Mouse (Mus musculus) midbrain, embryonic 11.5 days (tissue): ENCODE measurements around the gene Catip. TPM values are rescaled to one million over a fixed set of nuclear protein-coding genes. Genes with fewer than 3 reads are reported as not detected.

Experiments
- ATAC-seq: fragments of 200-750 bp; cut with Nextera tagmentation; 2 replicates; pipeline ENCODE4 v1.8.0; 2017; ENCODE audit warnings: moderate TSS enrichment, moderate library complexity; ENCODE audit not compliant: low FRiP score
- DNase-seq: peaks from one replicate; pipeline ENCODE4 v3.0.0; 2015; ENCODE audit warnings: low spot score; ENCODE audit errors: missing footprints
- H3K27ac ChIP-seq: fragments of 300-500 bp; sonication (generic); 2 replicates; pipeline ENCODE4 v1.5.1; 2014; ENCODE audit warnings: low read depth, low read length
- H3K27me3 ChIP-seq: fragments of 300-500 bp; sonication (generic); 2 replicates; pipeline ENCODE4 v1.6.1; 2014; ENCODE audit warnings: mild to moderate bottlenecking, low read length, moderate library complexity, mixed read lengths; ENCODE audit not compliant: control insufficient read depth, insufficient read depth
- H3K36me3 ChIP-seq: fragments of 300-500 bp; sonication (generic); 2 replicates; pipeline ENCODE4 v1.6.1; 2014; ENCODE audit warnings: mild to moderate bottlenecking, low read length, moderate library complexity, mixed read lengths; ENCODE audit not compliant: control insufficient read depth, insufficient read depth
- H3K4me1 ChIP-seq: fragments of 300-500 bp; sonication (generic); 2 replicates; pipeline ENCODE4 v1.6.1; 2014; ENCODE audit warnings: low read length; ENCODE audit not compliant: control insufficient read depth, insufficient read depth
- H3K4me2 ChIP-seq: fragments of 300-500 bp; sonication (generic); 2 replicates; pipeline ENCODE4 v1.6.1; 2014; ENCODE audit warnings: mild to moderate bottlenecking, moderate library complexity
- H3K4me3 ChIP-seq: fragments of 300-500 bp; sonication (generic); 2 replicates; pipeline ENCODE4 v1.5.1; 2014; ENCODE audit warnings: low read depth, low read length
- H3K9ac ChIP-seq: fragments of 300-500 bp; sonication (generic); 2 replicates; pipeline ENCODE4 v1.6.1; 2014; ENCODE audit warnings: low read length
- H3K9me3 ChIP-seq: fragments of 300-500 bp; sonication (generic); 2 replicates; pipeline ENCODE4 v1.6.1; 2016; ENCODE audit warnings: low read length; ENCODE audit not compliant: control insufficient read depth
- WGBS: fragments of 180-500 bp; shearing (Covaris S2); extraction: QIAGEN DNeasy Blood & Tissue Kit; methylation state at CpG from one replicate; pipeline ENCODE4 v1.1.7; 2014; 5-methylcytosine and 5-hydroxymethylcytosine counted together
- polyA plus RNA-seq: library from polyadenylated mRNA; unstranded; fragments of >200 nt; fragmentation: Nextera tagmentation; extraction: Ambion mirVana; gene quantifications from 2 replicates; pipeline ENCODE4 v1.2.1, GENCODE M21; 2014

Catip gene
- polyA plus RNA-seq, 1 experiment from 2014 or later: 0.05 TPM

DNA sequence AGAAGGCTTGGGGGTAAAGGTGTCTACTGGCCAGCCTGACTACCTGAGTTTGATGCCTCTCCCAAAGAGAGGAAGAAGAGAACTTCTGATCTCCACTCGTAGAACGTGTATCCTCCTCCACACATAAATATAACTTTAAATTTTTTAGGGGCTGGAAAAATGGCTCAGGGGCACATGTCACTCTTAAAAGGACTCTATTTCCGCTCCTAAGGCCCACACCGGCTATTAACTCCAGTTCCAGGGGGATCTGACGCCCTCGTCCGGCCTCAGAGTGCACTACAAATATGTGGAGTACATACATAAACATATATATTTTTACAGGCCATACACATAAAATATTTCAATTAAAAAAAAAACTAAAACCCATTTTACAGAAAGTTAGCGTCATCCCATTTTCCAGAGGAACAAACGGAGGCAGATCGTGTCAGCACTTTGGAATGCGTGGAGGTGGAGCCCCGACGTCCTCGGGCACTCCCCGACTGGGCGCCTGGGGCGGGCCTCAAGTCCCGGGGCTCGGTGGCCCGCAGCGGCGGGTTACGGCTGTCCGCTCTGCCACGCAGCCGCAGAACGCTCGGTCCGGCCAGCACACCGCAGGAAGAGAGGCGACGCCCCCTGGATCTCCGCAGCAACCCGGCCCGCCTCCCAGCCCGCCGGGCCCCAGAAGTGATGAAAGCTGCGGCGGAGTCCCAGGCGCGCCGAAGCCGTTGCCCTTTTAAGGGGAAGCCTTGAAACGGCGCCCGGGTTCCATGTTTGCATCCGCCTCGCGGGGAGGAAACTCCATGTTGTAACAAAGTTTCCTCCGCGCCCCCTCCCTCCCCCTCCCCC is 29.2 kb downstream of the Catip start, which contains the start of gene Ctdsp1:
Gene Ctdsp1 (plus strand): TSS at position 586 of the 825 bp plus-strand sequence.
- peak within 1 kb of the TSS; percentile 89 for H3K9ac ChIP-seq

DNA sequence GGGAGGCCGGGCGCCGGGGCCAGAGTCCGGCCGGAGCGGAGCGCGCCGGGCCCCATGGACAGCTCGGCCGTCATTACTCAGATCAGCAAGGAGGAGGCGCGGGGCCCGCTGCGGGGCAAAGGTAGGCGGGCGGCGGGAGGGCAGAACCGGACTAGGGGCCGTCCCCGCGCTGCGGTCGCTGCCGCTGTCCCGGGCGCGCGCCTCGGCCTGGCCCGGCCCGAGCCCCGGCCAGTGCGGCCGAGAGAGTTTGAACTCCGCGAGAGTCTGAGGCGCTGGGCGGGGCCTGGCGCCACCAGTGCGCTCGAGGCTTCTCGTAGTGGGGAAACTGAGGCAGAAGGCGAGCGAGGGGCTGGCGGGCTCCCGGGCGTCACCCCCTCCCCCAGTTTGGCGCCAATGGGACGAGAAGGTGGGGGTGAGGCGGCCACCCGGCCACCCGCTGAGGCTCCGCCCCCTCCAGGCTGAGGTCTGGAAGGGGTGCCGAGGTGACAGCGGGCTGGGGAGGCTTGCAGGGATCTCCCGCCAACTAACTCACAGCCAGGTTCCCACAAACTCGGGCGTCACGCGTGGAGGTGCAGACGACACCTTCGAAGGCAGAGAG is 30.0 kb downstream of the Catip start:
- ATAC-seq: peak; percentile 53
- peak; percentile 95 for DNase-seq
- Histone ChIP-seq H3K27me3 (peaks cover 10% of the 10 kb centered on the region), H3K9me3 (no peaks in the 10 kb centered on the region), H3K4me2 (peak overlapping the region; percentile 79), H3K4me1 (peaks cover 26% of the 10 kb centered on the region), H3K9ac (peak overlapping the region; percentile 89), H3K36me3 (peaks cover 13% of the 10 kb centered on the region), H3K4me3 (peak overlapping the region; percentile 78), H3K27ac (peak overlapping the region; percentile 82)
- under 1% methylated on average over 59 of the region's 63 CpGs for WGBS

More for the DNA sequence above, 29.2 kb downstream of the Catip start, which contains the start of gene Ctdsp1:
- H3K9me3 ChIP-seq: no peaks in the 10 kb centered on the region
- peaks cover 10% of the 10 kb centered on the region for H3K27me3 ChIP-seq
- peak within 1 kb of the TSS; percentile 82 for H3K27ac ChIP-seq
- DNase-seq (peak; percentile 99), ATAC-seq (peak; percentile 78)
- peak within 1 kb of the TSS; percentile 78 for H3K4me3 ChIP-seq
- peak within 1 kb of the TSS; percentile 79 for H3K4me2 ChIP-seq
- H3K4me1 ChIP-seq: peaks cover 26% of the 10 kb centered on the region
- 2% methylated on average over 46 of the region's 51 CpGs for WGBS
- peaks cover 13% of the 10 kb centered on the region for H3K36me3 ChIP-seq

DNA sequence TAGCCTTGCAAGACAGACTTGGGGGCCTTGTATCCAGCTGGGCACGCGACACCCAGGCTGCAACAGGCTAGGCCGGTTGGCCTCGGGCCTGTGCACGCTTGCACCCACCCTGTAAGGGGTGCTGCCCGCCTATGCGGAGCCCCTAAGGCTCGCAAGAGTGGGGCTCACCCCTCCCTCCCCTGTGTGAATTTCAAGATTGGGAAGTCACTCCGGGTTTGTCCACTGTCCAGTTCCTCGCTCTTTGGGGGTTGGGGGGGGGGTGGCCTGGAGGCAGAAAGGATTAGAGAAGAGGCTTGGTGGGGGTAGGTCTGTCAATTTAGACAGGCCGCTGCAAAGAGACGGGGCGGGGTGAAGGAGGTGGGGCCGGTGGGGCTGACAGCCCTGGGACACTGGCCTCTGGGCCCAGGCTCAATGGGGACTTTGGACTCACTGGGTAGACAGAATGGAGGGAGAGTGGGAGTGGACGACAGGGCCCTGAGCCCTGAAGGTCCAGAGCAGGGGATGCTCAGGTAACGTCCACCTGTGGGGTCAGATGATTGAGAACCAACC is 30.6 kb downstream of the Catip start:
- H3K36me3 ChIP-seq: peaks cover 13% of the 10 kb centered on the region
- DNase-seq (peak; percentile 88), ATAC-seq (peak; percentile 35)
- peaks cover 10% of the 10 kb centered on the region for H3K27me3 ChIP-seq
- H3K9ac ChIP-seq: peak overlapping the region; percentile 89
- H3K27ac ChIP-seq: peak overlapping the region; percentile 82
- peaks cover 22% of the 10 kb centered on the region for H3K4me1 ChIP-seq
- peak overlapping the region; percentile 79 for H3K4me2 ChIP-seq
- no peaks in the 10 kb centered on the region for H3K9me3 ChIP-seq
- peak overlapping the region; percentile 78 for H3K4me3 ChIP-seq
- 2% methylated on average over 16 of the region's 16 CpGs for WGBS

DNA sequence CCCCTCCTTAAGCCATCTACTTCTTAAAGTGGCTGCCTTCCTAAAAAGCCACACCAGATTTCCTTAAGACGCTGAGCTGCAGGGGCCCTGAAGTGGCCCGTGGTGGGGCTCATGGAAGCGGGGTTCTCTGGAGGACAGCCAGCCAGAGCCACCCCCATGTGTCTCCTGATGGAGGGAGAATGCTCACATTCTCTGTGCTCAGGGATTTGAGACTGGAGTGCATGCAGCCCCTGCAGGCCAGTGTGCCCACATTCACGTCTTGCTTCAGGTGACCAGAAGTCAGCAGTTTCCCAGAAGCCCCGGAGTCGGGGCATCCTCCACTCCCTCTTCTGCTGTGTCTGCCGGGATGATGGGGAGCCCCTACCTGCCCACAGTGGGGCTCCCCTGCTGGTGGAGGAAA is 31.1 kb downstream of the Catip start:
- H3K4me3 ChIP-seq: peak overlapping the region; percentile 78
- H3K4me1 ChIP-seq: peaks cover 23% of the 10 kb centered on the region
- peak overlapping the region; percentile 79 for H3K4me2 ChIP-seq
- peak overlapping the region; percentile 89 for H3K9ac ChIP-seq
- ATAC-seq (no peak), DNase-seq (no peak)
- peaks cover 13% of the 10 kb centered on the region for H3K36me3 ChIP-seq
- H3K9me3 ChIP-seq: no peaks in the 10 kb centered on the region
- no peak overlapping the region for H3K27ac ChIP-seq
- 42% methylated on average over 7 of the region's 7 CpGs for WGBS
- peaks cover 10% of the 10 kb centered on the region for H3K27me3 ChIP-seq

DNA sequence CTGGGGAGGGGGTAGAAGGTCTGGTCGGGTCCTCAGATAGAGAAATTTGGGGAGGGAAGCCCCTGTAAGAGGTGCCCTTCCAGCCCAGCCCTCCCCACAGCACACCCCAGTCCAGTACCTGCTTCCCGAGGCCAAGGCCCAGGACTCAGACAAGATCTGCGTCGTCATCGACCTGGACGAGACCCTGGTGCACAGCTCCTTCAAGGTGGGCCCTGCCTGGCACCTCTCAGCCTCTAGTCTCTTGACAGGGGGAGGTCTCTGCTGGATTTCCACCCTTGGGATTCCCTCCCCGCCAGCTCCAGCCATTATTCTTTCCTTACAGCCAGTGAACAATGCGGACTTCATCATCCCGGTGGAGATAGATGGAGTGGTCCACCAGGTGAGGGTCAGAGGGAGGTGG is 31.8 kb downstream of the Catip start:
- peaks cover 10% of the 10 kb centered on the region for H3K27me3 ChIP-seq
- 91% methylated on average over 9 of the region's 9 CpGs for WGBS
- H3K36me3 ChIP-seq: peaks cover 13% of the 10 kb centered on the region
- no peak overlapping the region for H3K4me2 ChIP-seq
- H3K4me3 ChIP-seq: no peak overlapping the region
- H3K27ac ChIP-seq: no peak overlapping the region
- peaks cover 24% of the 10 kb centered on the region for H3K4me1 ChIP-seq
- no peaks in the 10 kb centered on the region for H3K9me3 ChIP-seq
- no peak for DNase-seq
- no peak for ATAC-seq
- no peak overlapping the region for H3K9ac ChIP-seq

DNA sequence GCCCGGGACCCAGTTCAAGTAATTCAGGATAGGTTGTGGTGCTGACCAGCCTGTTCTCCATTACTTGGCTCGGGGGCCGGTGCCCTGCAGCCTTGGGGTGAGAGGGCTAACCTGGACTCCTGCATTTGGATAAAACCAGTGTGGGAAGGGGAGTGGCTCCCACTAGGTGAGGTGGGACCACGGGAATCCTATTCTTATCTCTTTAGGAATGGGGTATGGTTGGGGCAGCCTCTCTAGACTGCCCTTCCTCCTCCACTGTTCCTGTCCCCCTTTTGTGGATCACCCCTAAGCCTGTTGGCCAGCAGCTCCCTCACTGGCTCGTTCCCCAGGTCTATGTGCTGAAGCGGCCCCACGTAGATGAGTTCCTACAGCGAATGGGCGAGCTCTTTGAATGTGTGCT is 32.4 kb downstream of the Catip start:
- no peak for ATAC-seq
- no peak for DNase-seq
- Histone ChIP-seq H3K9ac (no peak overlapping the region), H3K4me3 (no peak overlapping the region), H3K9me3 (no peaks in the 10 kb centered on the region), H3K27ac (no peak overlapping the region), H3K27me3 (peaks cover 7% of the 10 kb centered on the region), H3K4me1 (peaks cover 24% of the 10 kb centered on the region), H3K4me2 (no peak overlapping the region), H3K36me3 (peaks cover 13% of the 10 kb centered on the region)
- 93% methylated on average over 9 of the region's 9 CpGs for WGBS

DNA sequence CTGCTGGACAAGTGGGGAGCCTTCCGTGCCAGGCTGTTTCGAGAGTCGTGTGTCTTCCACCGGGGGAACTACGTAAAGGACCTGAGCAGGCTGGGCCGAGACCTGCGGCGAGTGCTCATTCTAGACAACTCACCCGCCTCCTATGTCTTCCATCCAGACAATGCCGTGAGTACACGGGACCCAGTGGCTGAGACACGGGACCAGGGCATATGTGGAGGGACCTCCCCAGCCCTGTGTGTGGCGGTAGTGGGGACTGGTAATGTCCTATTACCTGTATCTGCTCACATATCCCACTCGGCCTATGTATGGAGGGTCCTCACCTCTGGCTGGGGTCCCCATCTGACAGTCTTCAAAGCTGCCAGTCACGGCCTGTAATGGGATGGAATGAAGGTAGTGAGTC is 33.0 kb downstream of the Catip start:
- peaks cover 21% of the 10 kb centered on the region for H3K4me1 ChIP-seq
- no peak overlapping the region for H3K4me2 ChIP-seq
- H3K27ac ChIP-seq: no peak overlapping the region
- no peak overlapping the region for H3K9ac ChIP-seq
- no peaks in the 10 kb centered on the region for H3K9me3 ChIP-seq
- H3K4me3 ChIP-seq: no peak overlapping the region
- H3K27me3 ChIP-seq: peaks cover 4% of the 10 kb centered on the region
- DNase-seq: no peak
- WGBS: 87% methylated on average over 15 of the region's 15 CpGs
- no peak for ATAC-seq
- peaks cover 13% of the 10 kb centered on the region for H3K36me3 ChIP-seq

DNA sequence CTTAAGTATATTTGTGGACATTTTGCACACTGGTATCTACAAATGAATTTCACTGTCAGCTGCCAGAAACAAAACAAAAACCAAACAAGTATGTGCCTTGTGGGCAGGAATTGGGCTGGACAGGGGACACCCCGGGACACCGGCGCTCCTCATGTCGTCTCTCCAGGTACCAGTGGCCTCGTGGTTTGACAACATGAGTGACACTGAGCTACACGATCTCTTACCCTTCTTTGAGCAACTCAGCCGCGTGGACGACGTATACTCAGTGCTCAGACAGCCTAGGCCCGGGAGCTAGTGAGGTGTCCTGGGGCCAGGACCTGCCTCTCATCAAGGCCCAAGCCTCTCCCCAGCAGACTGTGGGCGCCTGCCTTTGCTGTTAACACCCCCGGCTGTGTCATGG is 33.4 kb downstream of the Catip start:
- no peak for ATAC-seq

More for the DNA sequence above, 33.4 kb downstream of the Catip start:
- H3K27me3 ChIP-seq: peaks cover 1% of the 10 kb centered on the region
- no peak overlapping the region for H3K9ac ChIP-seq
- no peak overlapping the region for H3K27ac ChIP-seq
- no peak for DNase-seq
- H3K4me3 ChIP-seq: no peak overlapping the region
- H3K4me2 ChIP-seq: no peak overlapping the region
- H3K36me3 ChIP-seq: peaks cover 13% of the 10 kb centered on the region
- WGBS: 89% methylated on average over 13 of the region's 13 CpGs
- no peaks in the 10 kb centered on the region for H3K9me3 ChIP-seq
- peaks cover 17% of the 10 kb centered on the region for H3K4me1 ChIP-seq
